Mouse (Mus musculus): ENCODE data around the gene Dip2a.

- no peak for TF ChIP-seq CTCF (IDR thresholded peaks at IDR 0.05; ENCODE audit: low read depth, low read length)
- TF ChIP-seq EP300 (IDR thresholded peaks at IDR 0.05; ENCODE audit: insufficient read depth, low read depth, low read length) = no peak
- TF ChIP-seq POLR2A (IDR thresholded peaks at IDR 0.05; ENCODE audit: insufficient read depth, low read length) = no peak
These were observed 16.5 kb downstream of the Dip2a start for GRCm38 (mm10) chr10:76328574-76328973.

Data from ES-Bruce4 (cell line).